Mouse (Mus musculus): ENCODE measurements around the gene Rit1. TPM values are rescaled to one million over a fixed set of nuclear protein-coding genes. Genes with fewer than 3 reads are reported as not detected.
"Not testable (repeated sequence)": the region's sequence is repeated elsewhere in the genome, so short reads cannot be mapped to it uniquely, and the experiment has no call there.

Gene Rit1
- total and polyA plus RNA-seq, 2 experiments, result 14.8 to 18.0 TPM

DNA sequence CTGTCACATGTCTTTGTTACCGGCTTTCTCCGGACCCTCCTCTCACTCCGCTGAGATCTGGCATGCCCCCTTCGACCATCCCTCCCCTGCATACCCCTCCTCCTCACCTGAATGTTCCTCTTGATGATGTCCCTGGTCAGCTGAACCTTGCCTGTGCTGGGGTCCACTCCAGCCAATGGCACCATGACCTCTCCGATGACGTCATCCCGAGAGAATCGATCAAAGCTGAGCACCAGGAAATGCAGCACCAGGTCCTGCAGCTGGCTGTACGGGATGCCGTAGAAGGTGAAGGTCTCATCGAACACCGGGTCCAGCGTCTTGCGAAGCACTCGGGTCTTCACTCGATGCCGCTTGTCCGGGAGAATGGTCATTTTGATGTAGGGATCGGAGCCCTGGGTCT lies 45.0 kb downstream of the Rit1 start:
- 71% methylated on average over 19 of the region's 19 CpGs for WGBS
- no peak overlapping the region for H3K4me3 ChIP-seq (ENCODE audit: insufficient read depth, low read depth, low read length)
- H3K27ac ChIP-seq (replicated peaks; ENCODE audit: insufficient read depth, low read depth, low read length), result no peak overlapping the region
- no peaks in the 10 kb centered on the region for H3K79me2 ChIP-seq (ENCODE audit: control insufficient read depth, insufficient read depth, low read length)
- no peaks in the 10 kb centered on the region for H3K4me1 ChIP-seq (ENCODE audit: control insufficient read depth, insufficient read depth, low read length)
- H3K9ac ChIP-seq (ENCODE audit: low read depth, low read length), result no peak overlapping the region
- TF ChIP-seq CTCF (IDR thresholded peaks at IDR 0.05; ENCODE audit: low read depth, low read length), result no peak
- TF ChIP-seq POLR2A (IDR thresholded peaks at IDR 0.05; ENCODE audit: extremely low read depth, insufficient read depth, low read length), result no peak
- H3K36me3 ChIP-seq (ENCODE audit: control insufficient read depth, insufficient read depth, low read length), result no peaks in the 10 kb centered on the region
- no peak for DNase-seq (ENCODE audit: extremely low read depth, low read depth, low spot score)
- H3K27me3 ChIP-seq (ENCODE audit: control insufficient read depth, insufficient read depth, low read length), result no peaks in the 10 kb centered on the region

GRCm38 (mm10) chr3:88762401-88762831 lies 45.8 kb downstream of the Rit1 start:
- 76% methylated on average over 6 of the region's 6 CpGs for WGBS
- no peaks in the 10 kb centered on the region for H3K79me2 ChIP-seq (ENCODE audit: control insufficient read depth, insufficient read depth, low read length)
- H3K4me3 ChIP-seq (ENCODE audit: insufficient read depth, low read depth, low read length), result no peak overlapping the region
- H3K27ac ChIP-seq (replicated peaks; ENCODE audit: insufficient read depth, low read depth, low read length), result no peak overlapping the region
- TF ChIP-seq CTCF (IDR thresholded peaks at IDR 0.05; ENCODE audit: low read depth, low read length), result no peak
- TF ChIP-seq POLR2A (IDR thresholded peaks at IDR 0.05; ENCODE audit: extremely low read depth, insufficient read depth, low read length), result no peak
- no peak overlapping the region for H3K9ac ChIP-seq (ENCODE audit: low read depth, low read length)
- no peak for DNase-seq (ENCODE audit: extremely low read depth, low read depth, low spot score)
- H3K27me3 ChIP-seq (ENCODE audit: control insufficient read depth, insufficient read depth, low read length), result no peaks in the 10 kb centered on the region
- H3K36me3 ChIP-seq (ENCODE audit: control insufficient read depth, insufficient read depth, low read length), result no peaks in the 10 kb centered on the region
- no peaks in the 10 kb centered on the region for H3K4me1 ChIP-seq (ENCODE audit: control insufficient read depth, insufficient read depth, low read length)

GRCm38 (mm10) chr3:88771189-88771940 lies 54.7 kb downstream of the Rit1 start:
- H3K79me2 ChIP-seq (ENCODE audit: control insufficient read depth, insufficient read depth, low read length); H3K27me3 ChIP-seq (ENCODE audit: control insufficient read depth, insufficient read depth, low read length); H3K9ac ChIP-seq (ENCODE audit: low read depth, low read length); H3K4me1 ChIP-seq (ENCODE audit: control insufficient read depth, insufficient read depth, low read length); H3K36me3 ChIP-seq (ENCODE audit: control insufficient read depth, insufficient read depth, low read length); DNase-seq (ENCODE audit: extremely low read depth, low read depth, low spot score); H3K27ac ChIP-seq (replicated peaks; ENCODE audit: insufficient read depth, low read depth, low read length): not testable (repeated sequence)
- peak overlapping the region; percentile 46; the same call in 1 of the 2 replicates for H3K4me3 ChIP-seq (ENCODE audit: insufficient read depth, low read depth, low read length)
- WGBS, result 7% methylated on average over 22 of the region's 28 CpGs

DNA sequence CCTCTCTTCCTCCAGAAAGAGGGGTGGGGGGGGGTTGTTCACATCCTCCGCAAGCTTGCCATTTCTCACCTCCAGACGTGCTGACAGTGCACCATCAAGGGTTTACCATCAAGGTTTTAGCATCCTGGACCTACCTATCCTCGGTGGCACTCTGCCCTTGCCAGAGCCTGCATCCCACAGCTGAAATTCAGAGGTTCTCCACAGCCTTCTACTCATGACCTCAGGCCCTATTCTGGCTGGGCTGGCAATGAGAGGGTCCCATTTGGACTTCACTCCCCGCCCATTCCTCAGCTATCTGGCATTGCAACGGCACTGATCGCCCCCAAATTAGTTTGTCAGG lies 55.3 kb downstream of the Rit1 start:
- DNase-seq (ENCODE audit: extremely low read depth, low read depth, low spot score); H3K9ac ChIP-seq (ENCODE audit: low read depth, low read length); H3K27ac ChIP-seq (replicated peaks; ENCODE audit: insufficient read depth, low read depth, low read length); H3K79me2 ChIP-seq (ENCODE audit: control insufficient read depth, insufficient read depth, low read length); H3K27me3 ChIP-seq (ENCODE audit: control insufficient read depth, insufficient read depth, low read length); H3K36me3 ChIP-seq (ENCODE audit: control insufficient read depth, insufficient read depth, low read length); H3K4me1 ChIP-seq (ENCODE audit: control insufficient read depth, insufficient read depth, low read length): not testable (repeated sequence)
- WGBS, result 24% methylated on average over 3 of the region's 6 CpGs
- peak overlapping the region; percentile 46; the same call in 1 of the 2 replicates for H3K4me3 ChIP-seq (ENCODE audit: insufficient read depth, low read depth, low read length)

DNA sequence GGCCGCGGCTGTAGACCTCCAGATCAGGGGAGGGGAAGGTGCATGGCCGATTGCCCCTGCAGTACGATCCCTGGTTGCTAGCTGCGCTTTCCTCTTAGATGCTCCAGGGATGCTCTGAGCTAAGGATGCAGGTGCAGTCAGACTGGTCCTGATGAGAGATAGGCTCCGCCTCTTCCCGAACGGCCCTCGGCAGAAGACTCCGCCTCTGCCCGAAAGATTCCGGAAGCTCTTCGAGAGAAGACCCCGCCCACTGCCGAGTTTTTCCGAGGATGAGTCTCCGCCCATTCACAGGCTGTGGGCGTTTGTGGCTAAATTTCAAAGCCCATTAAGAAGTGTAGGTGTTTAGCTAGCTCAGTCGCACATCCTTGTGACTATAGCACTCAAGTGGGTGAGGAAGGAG lies 55.8 kb downstream of the Rit1 start:
- H3K27me3 ChIP-seq (ENCODE audit: control insufficient read depth, insufficient read depth, low read length), result not testable (repeated sequence)
- 2% methylated on average over 17 of the region's 19 CpGs for WGBS

GRCm38 (mm10) chr3:88773163-88773562 lies 56.5 kb downstream of the Rit1 start:
- H3K4me1 ChIP-seq (ENCODE audit: control insufficient read depth, insufficient read depth, low read length); H3K36me3 ChIP-seq (ENCODE audit: control insufficient read depth, insufficient read depth, low read length); H3K9ac ChIP-seq (ENCODE audit: low read depth, low read length); H3K79me2 ChIP-seq (ENCODE audit: control insufficient read depth, insufficient read depth, low read length); DNase-seq (ENCODE audit: extremely low read depth, low read depth, low spot score); H3K27me3 ChIP-seq (ENCODE audit: control insufficient read depth, insufficient read depth, low read length); H3K4me3 ChIP-seq (ENCODE audit: insufficient read depth, low read depth, low read length); H3K27ac ChIP-seq (replicated peaks; ENCODE audit: insufficient read depth, low read depth, low read length): not testable (repeated sequence)
- 91% methylated on average over 6 of the region's 6 CpGs for WGBS

More for the DNA sequence above, 55.8 kb downstream of the Rit1 start:
- not testable (repeated sequence) for H3K27ac ChIP-seq (replicated peaks; ENCODE audit: insufficient read depth, low read depth, low read length); H3K79me2 ChIP-seq (ENCODE audit: control insufficient read depth, insufficient read depth, low read length); H3K4me3 ChIP-seq (ENCODE audit: insufficient read depth, low read depth, low read length); H3K36me3 ChIP-seq (ENCODE audit: control insufficient read depth, insufficient read depth, low read length); H3K4me1 ChIP-seq (ENCODE audit: control insufficient read depth, insufficient read depth, low read length); H3K9ac ChIP-seq (ENCODE audit: low read depth, low read length)
- peak; percentile 46 for DNase-seq (ENCODE audit: extremely low read depth, low read depth, low spot score)

- Histone ChIP-seq H3K9ac (ENCODE audit: low read depth, low read length) (peak within 1 kb of the TSS; percentile 87), H3K27ac (replicated peaks; ENCODE audit: insufficient read depth, low read depth, low read length) (peak within 1 kb of the TSS; percentile 31; the same call in 1 of the 2 replicates), H3K4me3 (ENCODE audit: insufficient read depth, low read depth, low read length) (peak within 1 kb of the TSS; percentile 76)
- H3K27me3 ChIP-seq (ENCODE audit: control insufficient read depth, insufficient read depth, low read length); H3K4me1 ChIP-seq (ENCODE audit: control insufficient read depth, insufficient read depth, low read length); H3K36me3 ChIP-seq (ENCODE audit: control insufficient read depth, insufficient read depth, low read length); H3K79me2 ChIP-seq (ENCODE audit: control insufficient read depth, insufficient read depth, low read length): not testable (repeated sequence)
- peak; percentile 31 for DNase-seq (ENCODE audit: extremely low read depth, low read depth, low spot score)
- 4% methylated on average over 42 of the region's 51 CpGs for WGBS
Observed at GRCm38 (mm10) chr3:88774939-88775841, 58.6 kb downstream of the Rit1 start, which contains the start of gene Syt11. TSS of gene Syt11 (minus strand) at chr3:88775164.
